Mouse (Mus musculus) hindbrain, embryonic 10.5 days (tissue): ENCODE measurements at regions not wholly inside any gene's neighbourhood (a gene's known extent, or its start where the extent isn't known, plus 50 kb on each side); places are given as distances from the start of the nearest gene placed in this dataset.
A peak's percentile ranks its signal among the peaks of the same experiment; 100 is the strongest.

Experiments
- DNase-seq: peaks from one replicate; pipeline ENCODE4 v3.0.0-alpha.2; 2017; ENCODE audit warnings: low spot score
- H3K27ac ChIP-seq: fragments of 300-500 bp; sonication (generic); 2 replicates; pipeline ENCODE4 v1.5.1; 2016; ENCODE audit warnings: mild to moderate bottlenecking, moderate library complexity
- H3K27me3 ChIP-seq: fragments of 300-500 bp; sonication (generic); 2 replicates; pipeline ENCODE4 v1.6.1; 2016; ENCODE audit warnings: mild to moderate bottlenecking; ENCODE audit not compliant: poor library complexity, insufficient read depth, severe bottlenecking
- H3K36me3 ChIP-seq: fragments of 300-500 bp; sonication (generic); 2 replicates; pipeline ENCODE4 v1.6.1; 2016; ENCODE audit warnings: mild to moderate bottlenecking, moderate library complexity
- H3K4me1 ChIP-seq: fragments of 300-500 bp; sonication (generic); replicated peaks from 2 replicates; pipeline ENCODE4 v1.6.1; 2016; ENCODE audit warnings: mild to moderate bottlenecking
- H3K4me3 ChIP-seq: fragments of 300-500 bp; sonication (generic); 2 replicates; pipeline ENCODE4 v1.5.1; 2016; ENCODE audit warnings: mild to moderate bottlenecking, moderate library complexity
- H3K9me3 ChIP-seq: fragments of 300-500 bp; sonication (generic); 2 replicates; pipeline ENCODE4 v1.6.1; 2016; ENCODE audit warnings: mild to moderate bottlenecking, moderate library complexity
- WGBS: fragments of 180-500 bp; shearing (Covaris S2); methylation state at CpG from one replicate; pipeline ENCODE4 v1.1.7; 2016; 5-methylcytosine and 5-hydroxymethylcytosine counted together

DNA sequence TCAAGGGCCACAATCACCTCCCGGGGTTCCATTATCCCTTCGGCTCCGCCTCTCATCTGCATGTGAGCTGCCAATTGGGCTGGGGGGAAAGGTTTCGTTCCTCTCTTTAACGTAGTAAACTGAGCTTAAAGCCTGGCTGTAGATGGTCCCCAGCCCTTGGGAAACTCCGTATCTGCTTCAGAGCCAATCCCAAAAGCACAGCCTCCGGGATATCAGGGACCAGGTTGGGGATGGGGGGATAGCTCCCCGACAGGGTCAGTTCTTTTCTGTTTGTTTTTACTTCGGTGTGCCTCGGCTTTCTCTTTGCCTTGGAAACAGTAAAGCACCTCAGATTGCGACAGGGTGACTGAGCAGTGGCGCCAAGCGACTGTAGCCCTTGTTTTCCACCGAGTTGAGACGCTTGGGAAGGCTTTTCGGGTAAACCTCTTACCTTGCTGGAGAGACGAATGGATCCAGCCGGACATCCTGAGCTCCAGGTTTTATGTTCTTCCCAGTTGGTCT is 64.5 kb downstream of the Tfap2c start:
- Histone ChIP-seq H3K27me3 (peaks cover 58% of the 10 kb centered on the region), H3K4me3 (peak overlapping the region; percentile 50), H3K27ac (peak overlapping the region; percentile 25; the same call in 1 of the 2 replicates), H3K9me3 (no peaks in the 10 kb centered on the region), H3K4me1 (peaks cover 25% of the 10 kb centered on the region), H3K36me3 (no peaks in the 10 kb centered on the region)
- WGBS: under 1% methylated on average over 18 of the region's 18 CpGs
- peak; percentile 35 for DNase-seq

DNA sequence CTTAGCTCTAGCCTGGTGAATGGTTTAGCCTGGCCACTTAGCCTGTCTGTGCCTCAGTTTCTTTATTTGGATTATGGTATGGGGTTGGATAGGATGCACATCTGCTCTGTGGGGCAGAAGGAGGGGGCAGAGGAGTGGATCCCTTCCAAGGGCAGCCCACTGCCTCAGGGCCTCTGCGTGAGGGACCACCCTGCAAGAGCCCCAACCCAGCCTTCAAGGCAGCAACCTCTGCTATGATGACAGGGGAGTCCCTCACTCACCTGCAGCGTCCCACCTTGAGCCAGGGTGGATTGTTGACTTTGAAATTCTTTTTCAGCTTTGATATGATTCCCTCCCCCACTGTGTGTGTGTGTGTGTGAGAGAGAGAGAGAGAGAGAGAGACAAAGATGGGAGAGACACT is 65.8 kb downstream of the Tfap2c start:
- no peak overlapping the region for H3K4me3 ChIP-seq
- H3K27ac ChIP-seq: no peak overlapping the region
- H3K9me3 ChIP-seq: no peaks in the 10 kb centered on the region
- peaks cover 27% of the 10 kb centered on the region for H3K4me1 ChIP-seq
- peaks cover 67% of the 10 kb centered on the region for H3K27me3 ChIP-seq
- DNase-seq: no peak
- no peaks in the 10 kb centered on the region for H3K36me3 ChIP-seq
- 38% methylated on average over 2 of the region's 2 CpGs for WGBS

DNA sequence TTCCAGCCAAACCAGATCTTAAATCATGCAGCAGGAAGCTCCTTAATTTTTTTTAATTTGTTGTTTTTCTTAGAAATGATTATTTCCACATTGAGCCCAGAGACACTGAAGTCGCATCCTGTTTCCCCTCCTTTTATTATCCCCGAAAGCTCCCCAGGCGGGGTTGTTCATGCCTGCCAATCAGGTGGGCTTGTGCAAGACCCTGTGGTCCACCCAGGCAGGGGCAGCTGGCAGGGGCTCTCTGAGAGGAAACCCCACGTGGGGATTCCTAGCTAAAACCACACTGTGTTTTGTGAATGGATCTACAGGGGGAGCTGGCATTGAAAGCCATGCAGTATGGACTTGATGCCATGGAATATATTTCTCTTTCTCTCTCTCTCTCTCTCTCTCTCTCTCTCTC is 66.2 kb downstream of the Tfap2c start:
- no peak for DNase-seq
- Histone ChIP-seq H3K27ac (no peak overlapping the region), H3K4me3 (no peak overlapping the region), H3K4me1 (peaks cover 30% of the 10 kb centered on the region), H3K36me3 (no peaks in the 10 kb centered on the region), H3K27me3 (peaks cover 72% of the 10 kb centered on the region), H3K9me3 (no peaks in the 10 kb centered on the region)
- WGBS: 21% methylated on average over 4 of the region's 4 CpGs

DNA sequence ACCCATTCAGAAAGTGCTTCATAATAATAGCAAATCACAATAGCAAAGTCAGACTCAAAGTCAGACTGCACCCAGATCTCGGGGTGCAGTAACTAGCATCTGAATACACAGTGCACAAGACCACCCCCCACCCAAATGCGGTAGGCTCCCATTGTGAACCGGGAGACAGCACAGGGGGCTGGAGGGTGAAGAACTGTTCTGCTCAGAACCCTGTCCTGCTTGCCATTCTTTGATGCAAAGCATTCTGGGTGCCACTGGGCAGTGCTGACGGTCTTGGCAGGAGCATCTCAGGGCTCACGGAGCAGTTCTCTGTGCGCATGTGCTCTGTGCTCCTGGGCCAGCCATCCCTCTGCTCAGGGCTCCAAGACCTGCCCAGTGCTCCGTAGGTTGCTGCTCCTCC is 69.8 kb downstream of the Tfap2c start:
- Histone ChIP-seq H3K27me3 (peaks cover 56% of the 10 kb centered on the region), H3K9me3 (no peaks in the 10 kb centered on the region), H3K27ac (no peak overlapping the region), H3K4me1 (peaks cover 29% of the 10 kb centered on the region), H3K4me3 (no peak overlapping the region), H3K36me3 (no peaks in the 10 kb centered on the region)
- no peak for DNase-seq
- WGBS: 77% methylated on average over 7 of the region's 7 CpGs

DNA sequence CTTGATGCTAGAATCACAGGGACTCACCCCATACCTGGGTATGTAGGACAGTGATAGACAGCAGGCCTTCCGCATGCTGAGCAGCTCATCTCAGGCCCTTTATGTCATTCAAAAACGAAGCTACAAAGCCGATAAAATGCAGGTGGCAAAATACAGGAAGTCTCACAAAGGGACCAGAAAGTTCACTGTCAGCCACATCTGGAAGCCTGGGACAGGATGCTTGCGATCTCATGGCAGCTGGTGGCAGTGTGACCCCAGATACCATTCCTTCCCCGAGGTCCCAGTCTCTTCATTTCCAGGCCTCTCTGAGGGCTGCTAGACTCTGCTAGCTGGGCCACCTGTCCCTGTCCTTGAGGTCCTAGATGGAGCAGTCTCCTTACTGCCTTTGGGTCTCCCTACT is 70.6 kb downstream of the Tfap2c start:
- DNase-seq: no peak
- H3K27ac ChIP-seq: no peak overlapping the region
- H3K4me3 ChIP-seq: no peak overlapping the region
- no peaks in the 10 kb centered on the region for H3K36me3 ChIP-seq
- H3K27me3 ChIP-seq: peaks cover 48% of the 10 kb centered on the region
- peaks cover 20% of the 10 kb centered on the region for H3K4me1 ChIP-seq
- WGBS: 64% methylated on average over 5 of the region's 5 CpGs
- no peaks in the 10 kb centered on the region for H3K9me3 ChIP-seq

DNA sequence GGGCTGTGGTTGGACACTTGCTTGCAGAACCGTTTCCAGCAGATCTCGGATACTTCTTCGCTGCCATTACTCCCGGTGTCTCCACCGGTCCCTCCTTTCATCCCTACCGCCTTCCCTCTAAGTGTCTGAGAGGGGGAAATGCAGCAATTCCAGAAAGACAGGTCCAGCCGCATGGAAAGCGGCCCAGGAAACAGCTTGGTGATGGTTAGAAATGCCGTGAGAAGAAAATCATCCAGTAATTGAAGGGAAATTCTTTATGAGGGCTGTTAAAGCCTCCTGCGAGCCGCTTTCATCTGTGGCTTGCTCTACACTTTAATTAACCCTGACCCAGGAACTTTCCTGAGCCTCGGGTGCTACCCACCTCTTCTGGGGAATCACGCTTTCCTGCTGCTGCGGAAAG is 74.3 kb downstream of the Tfap2c start:
- WGBS: 13% methylated on average over 14 of the region's 14 CpGs
- H3K4me1 ChIP-seq: peaks cover 19% of the 10 kb centered on the region
- no peak overlapping the region for H3K4me3 ChIP-seq
- H3K9me3 ChIP-seq: no peaks in the 10 kb centered on the region
- H3K27me3 ChIP-seq: peaks cover 27% of the 10 kb centered on the region
- H3K36me3 ChIP-seq: no peaks in the 10 kb centered on the region
- no peak for DNase-seq
- no peak overlapping the region for H3K27ac ChIP-seq

DNA sequence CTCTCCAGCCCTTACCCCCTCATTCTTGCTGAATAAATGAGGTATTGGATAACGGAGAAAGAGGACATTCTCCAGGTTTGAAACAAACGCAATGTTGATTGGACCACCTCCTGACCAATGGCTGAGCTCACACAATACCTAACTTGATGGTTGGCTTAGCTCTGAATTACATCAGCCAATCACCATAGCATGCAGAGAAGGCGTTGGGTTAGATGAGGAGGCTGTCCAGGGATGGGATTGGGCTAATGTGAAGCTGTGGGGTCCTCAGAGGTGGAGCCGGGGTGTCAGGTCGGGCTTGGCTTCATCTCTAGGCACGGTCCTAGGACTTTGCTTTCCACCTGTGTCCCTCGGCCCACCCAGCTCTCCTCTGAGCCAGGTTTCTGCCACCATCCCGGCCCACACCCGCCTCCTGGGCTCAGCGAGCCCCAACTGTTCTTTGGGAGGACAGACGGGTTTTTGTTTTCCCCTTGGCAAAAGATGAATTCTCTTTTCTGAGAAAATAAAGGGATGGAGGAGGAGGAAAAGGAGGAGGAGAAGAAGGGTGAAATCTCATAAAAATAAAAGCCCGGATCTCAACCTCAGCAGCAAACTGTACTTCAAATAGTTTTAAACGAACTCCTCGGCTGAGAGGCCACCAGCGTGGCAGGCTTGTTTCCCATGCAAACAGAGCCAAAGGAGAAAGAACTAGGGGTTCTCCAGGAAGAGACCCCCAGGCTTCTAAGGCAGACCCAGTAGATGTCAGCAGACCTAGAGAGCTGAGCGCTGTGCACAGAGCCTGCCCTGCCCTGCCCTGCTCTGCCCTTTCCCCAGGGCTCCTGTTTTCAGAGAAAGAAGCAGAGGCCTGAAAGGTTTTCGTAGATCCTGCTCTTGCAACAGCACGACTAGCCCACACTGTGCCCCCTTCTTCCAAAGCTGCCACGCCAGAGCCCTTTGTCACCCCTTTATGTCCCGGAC is 78.2 kb downstream of the Tfap2c start:
- DNase-seq: no peak
- Histone ChIP-seq H3K4me1 (peaks cover 13% of the 10 kb centered on the region), H3K36me3 (no peaks in the 10 kb centered on the region), H3K27me3 (peaks cover 18% of the 10 kb centered on the region), H3K27ac (no peak overlapping the region), H3K9me3 (no peaks in the 10 kb centered on the region), H3K4me3 (no peak overlapping the region)
- 71% methylated on average over 20 of the region's 20 CpGs for WGBS

DNA sequence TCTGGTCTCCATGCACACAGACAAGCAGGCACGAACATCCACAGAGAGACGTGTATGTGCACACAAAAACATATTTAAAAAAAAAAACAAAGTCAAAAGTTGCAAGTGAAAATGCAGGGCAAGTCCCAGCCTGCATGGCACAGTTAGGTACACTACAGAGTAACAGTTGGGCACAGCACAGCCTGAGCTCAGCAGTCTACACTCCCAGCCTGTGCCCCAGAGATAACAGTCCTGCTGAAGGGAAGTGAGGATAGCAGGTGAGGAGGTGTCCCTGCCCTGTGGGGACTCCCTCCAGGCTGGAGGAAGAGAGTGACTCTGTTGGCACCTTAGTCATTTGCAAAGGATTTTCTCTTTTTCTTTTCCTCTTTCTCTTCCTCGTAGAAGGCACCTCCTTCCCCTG is 80.9 kb downstream of the Tfap2c start:
- no peak overlapping the region for H3K27ac ChIP-seq
- H3K9me3 ChIP-seq: no peaks in the 10 kb centered on the region
- H3K4me3 ChIP-seq: no peak overlapping the region
- WGBS: 75% methylated on average over 3 of the region's 3 CpGs
- H3K27me3 ChIP-seq: peaks cover 5% of the 10 kb centered on the region; the same call in 1 of the 2 replicates
- no peaks in the 10 kb centered on the region for H3K36me3 ChIP-seq
- no peak for DNase-seq
- peaks cover 5% of the 10 kb centered on the region for H3K4me1 ChIP-seq

DNA sequence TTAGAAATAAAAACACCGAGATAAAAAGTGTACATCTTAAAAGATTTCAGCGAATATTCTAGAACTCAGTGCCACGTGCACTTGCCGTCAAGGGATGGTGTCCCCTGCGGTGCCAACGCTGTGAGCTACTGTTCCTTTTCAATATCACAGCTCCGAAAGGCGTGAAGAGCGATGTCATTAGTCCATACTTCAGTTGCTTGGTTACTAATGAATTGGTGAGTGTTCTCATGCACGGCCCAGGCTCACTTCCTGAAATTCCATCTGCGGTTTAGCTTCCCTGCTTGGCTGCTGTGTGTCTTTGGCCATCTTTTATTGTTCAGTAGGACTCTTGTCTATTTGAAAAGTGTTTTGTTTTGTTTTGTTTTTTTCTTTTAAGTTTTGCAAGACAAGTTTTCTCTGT is 93.2 kb downstream of the Tfap2c start:
- Histone ChIP-seq H3K9me3 (0 out of 2 replicates have a peak, but pooled peaks cover 5% of the 10 kb centered on the region), H3K27me3 (peaks cover 32% of the 10 kb centered on the region), H3K4me3 (no peak overlapping the region), H3K4me1 (peaks cover 17% of the 10 kb centered on the region), H3K36me3 (no peaks in the 10 kb centered on the region), H3K27ac (no peak overlapping the region)
- no peak for DNase-seq
- WGBS: 72% methylated on average over 11 of the region's 11 CpGs

DNA sequence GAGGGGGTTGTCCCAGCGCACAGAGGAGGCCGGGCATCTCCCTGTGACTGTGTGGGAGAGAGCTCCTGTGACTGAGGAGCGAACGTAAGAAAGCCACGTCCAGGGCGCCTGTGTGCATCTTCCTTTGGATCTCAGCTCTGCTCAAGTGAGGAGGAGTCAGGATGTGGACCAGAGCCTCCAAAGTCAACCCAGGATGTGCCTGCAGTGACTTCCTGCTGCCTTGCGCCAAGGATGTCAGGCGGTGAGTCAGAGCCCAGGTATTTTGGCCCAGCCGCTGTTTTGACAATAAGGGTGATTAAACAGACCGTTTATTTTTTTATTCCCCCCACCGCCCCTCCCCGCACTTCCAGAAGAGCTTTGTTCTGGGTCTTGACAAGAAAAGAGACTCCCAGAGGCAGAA is 94.5 kb downstream of the Tfap2c start:
- no peak for DNase-seq
- Histone ChIP-seq H3K27ac (peak overlapping the region; percentile 31; the same call in 1 of the 2 replicates), H3K4me1 (peaks cover 12% of the 10 kb centered on the region), H3K9me3 (0 out of 2 replicates have a peak, but pooled peaks cover 5% of the 10 kb centered on the region), H3K36me3 (no peaks in the 10 kb centered on the region), H3K27me3 (peaks cover 32% of the 10 kb centered on the region), H3K4me3 (no peak overlapping the region)
- 40% methylated on average over 12 of the region's 12 CpGs for WGBS

DNA sequence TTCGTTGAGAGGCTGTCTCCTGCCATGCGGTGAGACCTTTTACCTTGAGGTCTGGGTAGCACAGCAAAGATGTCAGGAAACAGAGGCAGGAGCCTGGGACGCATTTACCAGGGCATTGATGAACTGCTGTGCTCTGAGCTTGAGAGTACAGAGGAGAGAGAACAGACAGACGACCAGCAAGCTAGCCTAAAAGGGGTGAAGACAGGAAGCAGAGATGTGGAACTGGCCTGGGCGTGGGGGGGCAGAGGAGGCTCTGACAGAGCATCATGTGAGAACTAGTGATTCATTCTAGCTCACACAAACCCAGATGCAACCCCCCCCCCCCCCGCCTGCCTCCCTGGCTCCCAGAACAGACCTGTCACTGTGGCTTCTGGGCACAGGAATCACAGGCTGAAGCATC is 95.1 kb downstream of the Tfap2c start:
- Histone ChIP-seq H3K27ac (peak overlapping the region; percentile 0; the same call in 1 of the 2 replicates), H3K4me3 (no peak overlapping the region), H3K27me3 (peaks cover 32% of the 10 kb centered on the region), H3K36me3 (no peaks in the 10 kb centered on the region), H3K4me1 (peaks cover 12% of the 10 kb centered on the region), H3K9me3 (0 out of 2 replicates have a peak, but pooled peaks cover 5% of the 10 kb centered on the region)
- DNase-seq: no peak
- 47% methylated on average over 6 of the region's 6 CpGs for WGBS

DNA sequence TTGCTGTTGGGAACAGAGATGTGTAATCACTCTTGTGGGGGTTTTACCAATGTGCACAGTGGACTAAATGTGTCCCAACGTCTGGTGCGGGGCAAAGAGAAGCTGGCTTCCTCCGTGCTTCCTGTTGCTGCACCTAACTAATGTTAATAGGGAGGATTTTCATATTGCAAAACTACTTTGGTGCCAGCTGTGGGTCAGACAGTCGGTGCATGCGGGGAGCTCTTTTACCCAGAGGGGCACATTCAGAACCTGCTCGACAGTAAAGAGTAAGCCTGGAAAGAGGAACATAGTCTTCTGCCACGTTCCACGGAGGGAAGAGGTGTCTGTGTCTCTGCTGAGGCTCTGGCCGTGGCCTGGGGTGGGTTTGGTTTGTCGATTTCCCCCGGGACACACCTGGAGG is 98.7 kb downstream of the Tfap2c start:
- Histone ChIP-seq H3K36me3 (no peaks in the 10 kb centered on the region), H3K9me3 (no peaks in the 10 kb centered on the region), H3K4me1 (peaks cover 12% of the 10 kb centered on the region), H3K4me3 (no peak overlapping the region), H3K27me3 (peaks cover 32% of the 10 kb centered on the region), H3K27ac (no peak overlapping the region)
- DNase-seq: no peak
- WGBS: 72% methylated on average over 11 of the region's 11 CpGs

DNA sequence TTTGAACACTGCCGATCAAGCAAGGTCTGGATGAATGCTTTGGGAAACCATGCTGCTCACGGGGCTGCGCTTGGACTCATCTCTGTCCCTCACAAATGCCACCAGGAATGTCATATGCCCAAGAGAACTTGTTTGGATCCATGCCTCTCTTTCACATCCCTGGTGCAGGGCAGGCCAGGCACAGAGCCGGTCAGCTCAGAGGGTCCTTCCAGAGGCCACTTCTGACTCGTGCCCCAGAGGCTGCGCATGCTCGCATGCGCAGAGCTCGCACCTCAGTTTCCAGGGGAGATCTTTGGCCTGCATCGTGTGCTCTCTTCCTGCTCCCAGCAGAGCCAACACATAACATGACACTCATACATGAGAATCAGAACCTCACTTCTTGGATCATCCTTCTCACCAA is 111.1 kb downstream of the Tfap2c start:
- WGBS: 64% methylated on average over 10 of the region's 10 CpGs
- H3K27ac ChIP-seq: peak overlapping the region; percentile 59

More for the DNA sequence above, 111.1 kb downstream of the Tfap2c start:
- no peak overlapping the region for H3K4me3 ChIP-seq
- H3K9me3 ChIP-seq: no peaks in the 10 kb centered on the region
- H3K27me3 ChIP-seq: peaks cover 62% of the 10 kb centered on the region
- no peaks in the 10 kb centered on the region for H3K36me3 ChIP-seq
- peak; percentile 27 for DNase-seq
- H3K4me1 ChIP-seq: peaks cover 32% of the 10 kb centered on the region
